Mouse (Mus musculus) hindbrain, embryonic 16.5 days (tissue): ENCODE results near the gene Mrpl45. TPM values are rescaled to one million over a fixed set of nuclear protein-coding genes. Genes with fewer than 3 reads are reported as not detected.

ENCODE experiments used
- ATAC-seq: fragments of 200-750 bp; cut with Nextera tagmentation; 2 replicates; pipeline ENCODE4 v1.8.0; 2017; ENCODE audit warnings: moderate TSS enrichment, moderate library complexity
- H3K27ac ChIP-seq: fragments of 300-500 bp; sonication (generic); 2 replicates; pipeline ENCODE4 v1.5.1; 2014; ENCODE audit warnings: low read depth, mild to moderate bottlenecking, control low read depth, low read length, moderate library complexity
- H3K27me3 ChIP-seq: fragments of 300-500 bp; sonication (generic); replicated peaks from 2 replicates; pipeline ENCODE4 v1.6.1; 2014; ENCODE audit warnings: low read length; ENCODE audit not compliant: control insufficient read depth, insufficient read depth
- H3K36me3 ChIP-seq: fragments of 300-500 bp; sonication (generic); 2 replicates; pipeline ENCODE4 v1.6.1; 2014; ENCODE audit warnings: mild to moderate bottlenecking, low read length, moderate library complexity, mixed read lengths; ENCODE audit not compliant: control insufficient read depth, insufficient read depth
- H3K4me1 ChIP-seq: fragments of 300-500 bp; sonication (generic); 2 replicates; pipeline ENCODE4 v1.6.1; 2014; ENCODE audit warnings: low read depth, low read length; ENCODE audit not compliant: control insufficient read depth, insufficient read depth
- H3K4me2 ChIP-seq: fragments of 300-500 bp; sonication (generic); 2 replicates; pipeline ENCODE4 v1.6.1; 2014; ENCODE audit warnings: mild to moderate bottlenecking, low read length, control low read depth, moderate library complexity
- H3K4me3 ChIP-seq: fragments of 300-500 bp; sonication (generic); 2 replicates; pipeline ENCODE4 v1.5.1; 2014; ENCODE audit warnings: mild to moderate bottlenecking, low read length, control low read depth, moderate library complexity
- H3K9ac ChIP-seq: fragments of 300-500 bp; sonication (generic); 2 replicates; pipeline ENCODE4 v1.6.1; 2014; ENCODE audit warnings: low read depth, mild to moderate bottlenecking, control low read depth, low read length, moderate library complexity
- H3K9me3 ChIP-seq: fragments of 300-500 bp; sonication (generic); 2 replicates; pipeline ENCODE4 v1.6.1; 2014; ENCODE audit warnings: mild to moderate bottlenecking, low read length, moderate library complexity; ENCODE audit not compliant: control insufficient read depth
- WGBS: fragments of 180-500 bp; shearing (Covaris S2); extraction: QIAGEN DNeasy Blood & Tissue Kit; methylation state at CpG from one replicate; pipeline ENCODE4 v1.1.7; 2014; 5-methylcytosine and 5-hydroxymethylcytosine counted together
- polyA plus RNA-seq: library from polyadenylated mRNA; unstranded; fragments of >200 nt; fragmentation: Nextera tagmentation; extraction: Ambion mirVana; gene quantifications from 2 replicates; pipeline ENCODE4 v1.2.1, GENCODE M21; 2015

Gene Mrpl45
- polyA plus RNA-seq, 1 experiment from 2014 or later: 38.2 TPM

DNA sequence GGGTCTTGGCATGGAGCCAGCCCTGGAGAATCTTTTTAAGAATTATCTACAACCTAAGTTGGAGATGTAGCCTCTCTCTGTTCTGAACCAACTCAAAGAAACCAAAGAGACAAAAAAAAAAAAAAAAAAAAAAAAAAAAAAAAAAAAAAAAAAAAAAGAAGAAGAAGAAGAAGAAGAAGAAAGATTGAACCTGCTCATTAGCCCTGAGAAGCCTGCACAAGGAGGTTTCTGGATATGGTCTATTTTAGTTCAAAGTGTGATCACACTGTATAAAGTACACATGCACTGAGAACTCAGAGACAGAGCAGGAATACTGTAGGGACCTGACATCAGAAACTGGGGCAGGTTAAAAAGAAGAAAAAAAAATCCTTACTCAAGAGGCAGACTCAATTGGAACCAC is 27.9 kb upstream of the Mrpl45 start:
- no peaks in the 10 kb centered on the region for H3K4me1 ChIP-seq
- H3K27me3 ChIP-seq: no peaks in the 10 kb centered on the region
- H3K27ac ChIP-seq: no peak overlapping the region
- H3K4me3 ChIP-seq: no peak overlapping the region
- H3K36me3 ChIP-seq: no peaks in the 10 kb centered on the region
- H3K9ac ChIP-seq: no peak overlapping the region
- H3K4me2 ChIP-seq: no peak overlapping the region
- H3K9me3 ChIP-seq: no peaks in the 10 kb centered on the region
- no peak for ATAC-seq

DNA sequence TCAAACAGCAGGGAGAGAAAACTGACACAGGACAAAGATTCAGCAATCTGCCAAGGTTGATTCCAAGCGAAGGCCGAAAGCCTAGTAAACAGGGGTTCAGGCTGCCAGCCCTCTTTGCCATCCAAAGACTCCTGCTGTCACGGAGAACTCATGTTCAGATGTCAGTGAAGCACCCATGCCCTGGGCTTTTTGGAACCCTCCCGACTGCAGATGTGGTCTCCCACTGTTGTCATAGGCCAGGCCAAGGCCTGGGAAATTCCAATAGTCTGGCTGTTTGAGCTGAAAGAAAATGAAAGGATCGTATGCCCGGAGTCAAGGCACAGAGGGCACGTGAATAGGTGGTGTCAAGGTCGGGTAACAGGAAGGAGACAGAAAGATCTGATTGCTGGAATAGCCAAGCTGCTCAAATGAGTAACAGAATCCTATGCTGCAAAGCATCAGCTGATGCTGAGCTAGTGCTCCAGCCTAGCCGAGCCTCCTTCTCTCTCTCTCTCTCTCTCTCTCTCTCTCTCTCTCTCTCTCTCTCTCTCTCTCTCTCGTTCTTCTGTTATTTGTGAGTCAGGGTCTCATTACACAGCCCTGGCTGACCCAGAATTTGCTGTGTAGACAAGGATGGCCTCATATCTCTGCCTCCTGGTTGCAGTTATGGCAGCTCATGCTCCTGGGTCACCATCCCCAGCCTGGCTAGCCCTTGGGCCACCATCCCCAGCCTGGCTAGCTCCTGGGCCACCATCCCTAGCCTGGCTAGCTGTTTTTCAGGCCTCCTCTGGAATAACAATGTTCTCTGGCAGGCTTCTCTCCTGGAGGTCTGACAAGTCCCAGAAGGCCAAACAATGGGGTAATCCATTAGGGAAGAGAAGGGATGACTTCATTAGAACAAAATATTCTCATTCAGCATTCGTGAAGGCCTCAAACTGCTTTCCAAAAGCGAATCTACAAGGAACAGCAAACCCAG is 26.0 kb upstream of the Mrpl45 start:
- H3K36me3 ChIP-seq: no peaks in the 10 kb centered on the region
- H3K4me2 ChIP-seq: no peak overlapping the region
- no peaks in the 10 kb centered on the region for H3K4me1 ChIP-seq
- no peak overlapping the region for H3K27ac ChIP-seq
- no peaks in the 10 kb centered on the region for H3K27me3 ChIP-seq
- no peaks in the 10 kb centered on the region for H3K9me3 ChIP-seq
- H3K9ac ChIP-seq: no peak overlapping the region
- no peak overlapping the region for H3K4me3 ChIP-seq
- 44% methylated on average over 12 of the region's 12 CpGs for WGBS
- no peak for ATAC-seq

- 100% methylated on average over 1 of the region's 1 CpGs for WGBS
- no peak overlapping the region for H3K4me2 ChIP-seq
- H3K36me3 ChIP-seq: no peaks in the 10 kb centered on the region
These were observed 22.8 kb upstream of the Mrpl45 start for GRCm38 (mm10) chr11:97292731-97293130.

DNA sequence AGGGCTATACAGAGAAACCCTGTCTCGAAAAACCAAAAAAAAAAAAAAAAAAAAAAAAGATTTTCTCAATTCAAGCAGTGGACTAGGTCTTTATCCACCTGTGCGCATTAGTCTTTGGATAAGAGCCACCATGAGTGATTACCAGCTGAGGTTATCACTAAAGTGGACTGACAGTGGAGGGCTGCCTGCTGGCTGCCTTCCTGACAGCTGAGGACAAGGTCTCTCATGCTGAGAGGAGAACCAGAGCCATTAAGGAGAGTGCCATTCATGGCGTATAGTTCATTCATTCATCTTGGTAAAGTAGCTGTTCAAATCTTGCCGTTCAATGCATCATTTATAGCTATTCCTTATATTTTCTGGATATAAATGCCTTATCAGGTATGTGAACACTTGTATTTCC is 19.0 kb upstream of the Mrpl45 start:
- no peak for ATAC-seq
- H3K4me2 ChIP-seq: no peak overlapping the region
- H3K9me3 ChIP-seq: no peaks in the 10 kb centered on the region
- H3K4me1 ChIP-seq: no peaks in the 10 kb centered on the region
- H3K4me3 ChIP-seq: no peak overlapping the region
- no peak overlapping the region for H3K27ac ChIP-seq
- no peaks in the 10 kb centered on the region for H3K36me3 ChIP-seq
- 84% methylated on average over 3 of the region's 4 CpGs for WGBS
- H3K9ac ChIP-seq: no peak overlapping the region
- no peaks in the 10 kb centered on the region for H3K27me3 ChIP-seq

More at GRCm38 (mm10) chr11:97292731-97293130, 22.8 kb upstream of the Mrpl45 start:
- Histone ChIP-seq H3K27me3 (no peaks in the 10 kb centered on the region), H3K4me3 (no peak overlapping the region), H3K9ac (no peak overlapping the region), H3K4me1 (no peaks in the 10 kb centered on the region), H3K27ac (no peak overlapping the region), H3K9me3 (no peaks in the 10 kb centered on the region)
- no peak for ATAC-seq

DNA sequence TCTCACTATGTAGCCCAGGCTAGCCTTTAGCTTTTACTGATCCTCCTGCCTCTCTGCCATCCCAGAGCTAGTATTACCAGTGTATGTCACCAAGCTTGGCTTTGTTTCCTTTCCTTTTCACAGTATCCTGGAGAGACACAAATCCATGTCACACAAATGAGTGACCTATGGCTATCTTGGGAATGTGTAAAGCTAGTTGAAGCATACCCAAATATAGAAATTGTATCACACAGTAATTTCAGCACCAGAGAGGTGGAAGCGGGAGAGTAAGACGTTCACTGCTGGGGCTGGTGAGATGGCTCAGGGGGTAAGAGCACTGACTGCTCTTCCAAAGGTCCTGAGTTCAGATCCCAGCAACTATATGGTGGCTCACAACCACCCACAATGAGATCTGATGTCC is 15.6 kb upstream of the Mrpl45 start:
- no peak overlapping the region for H3K4me3 ChIP-seq
- H3K9me3 ChIP-seq: no peaks in the 10 kb centered on the region
- no peak overlapping the region for H3K9ac ChIP-seq
- no peak overlapping the region for H3K27ac ChIP-seq
- no peak overlapping the region for H3K4me2 ChIP-seq
- ATAC-seq: no peak
- H3K4me1 ChIP-seq: no peaks in the 10 kb centered on the region
- H3K27me3 ChIP-seq: no peaks in the 10 kb centered on the region
- 94% methylated on average over 2 of the region's 2 CpGs for WGBS
- no peaks in the 10 kb centered on the region for H3K36me3 ChIP-seq

- Histone ChIP-seq H3K9ac (no peak overlapping the region), H3K27me3 (no peaks in the 10 kb centered on the region), H3K4me1 (no peaks in the 10 kb centered on the region), H3K36me3 (no peaks in the 10 kb centered on the region), H3K27ac (no peak overlapping the region), H3K4me3 (no peak overlapping the region), H3K9me3 (no peaks in the 10 kb centered on the region), H3K4me2 (no peak overlapping the region)
- no peak for ATAC-seq
- 80% methylated on average over 16 of the region's 16 CpGs for WGBS
These were observed 14.1 kb upstream of the Mrpl45 start for GRCm38 (mm10) chr11:97301406-97301805.

GRCm38 (mm10) chr11:97302231-97302781 is 13.2 kb upstream of the Mrpl45 start:
- H3K27ac ChIP-seq: no peak overlapping the region
- WGBS: 32% methylated on average over 7 of the region's 7 CpGs
- H3K4me3 ChIP-seq: no peak overlapping the region
- no peaks in the 10 kb centered on the region for H3K27me3 ChIP-seq
- H3K36me3 ChIP-seq: no peaks in the 10 kb centered on the region
- no peak overlapping the region for H3K9ac ChIP-seq
- no peak overlapping the region for H3K4me2 ChIP-seq
- ATAC-seq: no peak
- no peaks in the 10 kb centered on the region for H3K9me3 ChIP-seq
- no peaks in the 10 kb centered on the region for H3K4me1 ChIP-seq

DNA sequence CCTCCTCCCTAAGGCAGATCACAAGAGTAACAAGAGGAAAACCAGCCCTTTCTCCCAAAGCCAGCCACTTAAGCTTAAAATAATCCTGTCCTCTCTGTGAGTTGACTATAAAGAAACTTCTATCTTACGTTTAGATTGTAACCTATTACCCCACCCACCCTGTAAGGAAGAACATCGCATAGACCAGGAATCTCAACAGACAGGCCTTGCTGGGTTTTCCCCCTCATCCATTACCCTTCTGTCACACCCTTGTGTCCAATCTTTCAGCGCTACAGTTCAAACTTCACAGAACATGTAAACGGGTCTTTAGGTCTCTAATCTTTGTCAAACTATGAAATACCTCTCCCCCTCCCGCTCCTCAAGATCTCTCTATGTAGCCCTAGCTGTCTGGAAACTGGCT is 10.9 kb upstream of the Mrpl45 start:
- no peak overlapping the region for H3K27ac ChIP-seq
- no peak for ATAC-seq
- no peaks in the 10 kb centered on the region for H3K36me3 ChIP-seq
- H3K4me2 ChIP-seq: no peak overlapping the region
- no peak overlapping the region for H3K9ac ChIP-seq
- H3K9me3 ChIP-seq: no peaks in the 10 kb centered on the region
- no peak overlapping the region for H3K4me3 ChIP-seq
- no peaks in the 10 kb centered on the region for H3K27me3 ChIP-seq
- 90% methylated on average over 5 of the region's 5 CpGs for WGBS
- H3K4me1 ChIP-seq: peaks cover 5% of the 10 kb centered on the region

GRCm38 (mm10) chr11:97307294-97308069 is 8.0 kb upstream of the Mrpl45 start:
- H3K4me3 ChIP-seq: no peak overlapping the region
- H3K9ac ChIP-seq: no peak overlapping the region
- no peaks in the 10 kb centered on the region for H3K36me3 ChIP-seq
- peaks cover 20% of the 10 kb centered on the region for H3K4me1 ChIP-seq
- no peak for ATAC-seq
- no peak overlapping the region for H3K4me2 ChIP-seq
- WGBS: 91% methylated on average over 11 of the region's 11 CpGs
- H3K27me3 ChIP-seq: no peaks in the 10 kb centered on the region
- H3K27ac ChIP-seq: no peak overlapping the region
- no peaks in the 10 kb centered on the region for H3K9me3 ChIP-seq
